Mouse (Mus musculus) limb, embryonic 10.5 days (tissue): ENCODE data around the gene Hnrnpul2. TPM values are rescaled to one million over a fixed set of nuclear protein-coding genes. Genes with fewer than 3 reads are reported as not detected.
A peak's percentile ranks its signal among the peaks of the same experiment; 100 is the strongest.

Experiments used
- DNase-seq: peaks from one replicate; pipeline ENCODE4 v3.0.0-alpha.2; 2017; ENCODE audit warnings: low spot score
- H3K27ac ChIP-seq: fragments of 300-500 bp; sonication (generic); 2 replicates; pipeline ENCODE4 v1.5.1; 2016; ENCODE audit warnings: mild to moderate bottlenecking
- H3K27me3 ChIP-seq: fragments of 300-500 bp; sonication (generic); 2 replicates; pipeline ENCODE4 v1.6.1; 2016; ENCODE audit warnings: low read depth, mild to moderate bottlenecking; ENCODE audit not compliant: poor library complexity, severe bottlenecking
- H3K36me3 ChIP-seq: fragments of 300-500 bp; sonication (generic); 2 replicates; pipeline ENCODE4 v1.6.1; 2016; ENCODE audit warnings: mild to moderate bottlenecking, moderate library complexity
- H3K4me1 ChIP-seq: fragments of 300-500 bp; sonication (generic); 2 replicates; pipeline ENCODE4 v1.6.1; 2016
- H3K4me3 ChIP-seq: fragments of 300-500 bp; sonication (generic); 2 replicates; pipeline ENCODE4 v1.5.1; 2016; ENCODE audit warnings: mild to moderate bottlenecking, moderate library complexity
- H3K9me3 ChIP-seq: fragments of 300-500 bp; sonication (generic); replicated peaks from 2 replicates; pipeline ENCODE4 v1.6.1; 2016; ENCODE audit warnings: mild to moderate bottlenecking
- WGBS: fragments of 180-500 bp; shearing (Covaris S2); methylation state at CpG from one replicate; pipeline ENCODE4 v1.1.7; 2016; 5-methylcytosine and 5-hydroxymethylcytosine counted together
- polyA plus RNA-seq: library from polyadenylated mRNA; unstranded; fragments of >200 nt; fragmentation: Nextera tagmentation; extraction: Ambion mirVana; gene quantifications from 2 replicates; pipeline ENCODE4 v1.2.1, GENCODE M21; 2016

Gene Hnrnpul2
- polyA plus RNA-seq, 1 experiment from 2014 or later, result 5.2 TPM

DNA sequence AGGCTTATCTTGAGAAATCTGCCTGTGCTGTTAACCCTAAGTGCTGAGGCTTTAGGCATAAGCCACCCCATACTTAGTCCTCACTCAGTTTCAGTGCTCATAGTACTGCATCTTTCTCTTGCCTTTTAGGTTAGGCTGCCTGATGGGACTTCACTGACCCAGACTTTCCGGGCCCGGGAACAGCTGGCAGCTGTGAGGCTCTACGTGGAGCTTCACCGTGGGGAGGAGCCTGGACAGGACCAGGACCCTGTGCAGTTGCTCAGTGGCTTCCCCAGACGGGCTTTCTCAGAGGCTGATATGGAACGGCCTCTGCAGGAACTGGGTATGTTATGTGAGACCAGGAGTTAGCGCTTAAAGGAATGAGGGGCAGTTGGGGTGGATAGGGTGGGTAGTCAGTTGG, 55.2 kb downstream of the Hnrnpul2 start:
- Histone ChIP-seq H3K9me3 (no peaks in the 10 kb centered on the region), H3K4me1 (peaks cover 16% of the 10 kb centered on the region), H3K27ac (no peak overlapping the region), H3K27me3 (no peaks in the 10 kb centered on the region), H3K4me3 (no peak overlapping the region), H3K36me3 (peaks cover 65% of the 10 kb centered on the region)
- DNase-seq, result no peak
- WGBS, result 96% methylated on average over 7 of the region's 7 CpGs

- peak within 1 kb of the TSS; percentile 84 for H3K4me3 ChIP-seq
- H3K27ac ChIP-seq, result peak within 1 kb of the TSS; percentile 92
- DNase-seq, result peak; percentile 84
- peaks cover 10% of the 10 kb centered on the region; the same call in 1 of the 2 replicates for H3K4me1 ChIP-seq
- H3K27me3 ChIP-seq, result no peaks in the 10 kb centered on the region
- H3K9me3 ChIP-seq, result no peaks in the 10 kb centered on the region
- WGBS, result under 1% methylated on average over 42 of the region's 42 CpGs
- H3K36me3 ChIP-seq, result peaks cover 36% of the 10 kb centered on the region
Observed at GRCm38 (mm10) chr19:8880311-8881033, 60.7 kb downstream of the Hnrnpul2 start, which contains the start of gene Uqcc3. Uqcc3 (minus strand) TSS chr19:8880923.

- Histone ChIP-seq H3K27me3 (no peaks in the 10 kb centered on the region), H3K9me3 (no peaks in the 10 kb centered on the region), H3K4me1 (peaks cover 10% of the 10 kb centered on the region; the same call in 1 of the 2 replicates), H3K4me3 (peak overlapping the region; percentile 84), H3K27ac (peak overlapping the region; percentile 92), H3K36me3 (peaks cover 31% of the 10 kb centered on the region)
- 18% methylated on average over 3 of the region's 3 CpGs for WGBS
- no peak for DNase-seq
Observed at GRCm38 (mm10) chr19:8881034-8881392, 61.2 kb downstream of the Hnrnpul2 start.

GRCm38 (mm10) chr19:8883616-8884015, 63.8 kb downstream of the Hnrnpul2 start, which contains the start of the genes Lbhd1 and Gm49403:
Lbhd1 (plus strand) TSS chr19:8883732.
Gm49403 (plus strand) TSS chr19:8883930.
- no peak for DNase-seq
- no peak within 1 kb of the TSS for H3K27ac ChIP-seq
- H3K4me3 ChIP-seq, result no peak within 1 kb of the TSS
- no peaks in the 10 kb centered on the region for H3K27me3 ChIP-seq
- H3K4me1 ChIP-seq, result peaks cover 18% of the 10 kb centered on the region
- H3K9me3 ChIP-seq, result no peaks in the 10 kb centered on the region
- peaks cover 11% of the 10 kb centered on the region; the same call in 1 of the 2 replicates for H3K36me3 ChIP-seq
- WGBS, result 91% methylated on average over 3 of the region's 3 CpGs

Other genes starting within 250 kb of the Hnrnpul2 start
- not detected in 2 replicates for gene Slc22a8, start 228.8 kb upstream of the Hnrnpul2 start, polyA plus RNA-seq
- not detected in 2 replicates for gene Slc22a6, start 202.0 kb upstream of the Hnrnpul2 start, polyA plus RNA-seq
- 0.10 TPM in 1 of 2 replicates, not detected in the other for gene Chrm1, start 156.2 kb upstream of the Hnrnpul2 start, polyA plus RNA-seq
- 119 and 128 TPM in 2 replicates for gene Slc3a2, start 96.6 kb upstream of the Hnrnpul2 start, polyA plus RNA-seq
- 121 and 145 TPM in 2 replicates for gene Wdr74, start 84.2 kb upstream of the Hnrnpul2 start, polyA plus RNA-seq
- 2.8 and 3.1 TPM in 2 replicates for gene 1700092M07Rik, start 79.3 kb upstream of the Hnrnpul2 start, polyA plus RNA-seq
- gene Stx5a, start 78.6 kb upstream of the Hnrnpul2 start, polyA plus RNA-seq, result 99.3 and 134 TPM in 2 replicates
- gene Nxf1, start 62.9 kb upstream of the Hnrnpul2 start, polyA plus RNA-seq, result 257 and 273 TPM in 2 replicates
- gene Tmem223, start 49.0 kb upstream of the Hnrnpul2 start, polyA plus RNA-seq, result 181 and 183 TPM in 2 replicates
- gene Tmem179b, start 45.5 kb upstream of the Hnrnpul2 start, polyA plus RNA-seq, result 41.3 and 43.7 TPM in 2 replicates
- 44.2 and 47.0 TPM in 2 replicates for gene Taf6l, start 33.6 kb upstream of the Hnrnpul2 start, polyA plus RNA-seq
- 206 and 216 TPM in 2 replicates for gene Polr2g, start 21.4 kb upstream of the Hnrnpul2 start, polyA plus RNA-seq
- gene Zbtb3, start 17.5 kb upstream of the Hnrnpul2 start, polyA plus RNA-seq, result 5.9 and 6.1 TPM in 2 replicates
- gene Ttc9c, start 677 bp upstream of the Hnrnpul2 start, polyA plus RNA-seq, result 80.2 and 85.2 TPM in 2 replicates
- not detected in 2 replicates for gene AC129217.1, start 9.8 kb downstream of the Hnrnpul2 start, polyA plus RNA-seq
- gene Bscl2, start 17.5 kb downstream of the Hnrnpul2 start, polyA plus RNA-seq, result 37.2 and 42.5 TPM in 2 replicates
- 5.0 and 7.2 TPM in 2 replicates for gene Gng3, start 19.2 kb downstream of the Hnrnpul2 start, polyA plus RNA-seq
- gene Lrrn4cl, start 30.8 kb downstream of the Hnrnpul2 start, polyA plus RNA-seq, result 0.29 and 0.39 TPM in 2 replicates
- gene Ubxn1, start 51.5 kb downstream of the Hnrnpul2 start, polyA plus RNA-seq, result 211 and 228 TPM in 2 replicates
- 56.8 and 60.6 TPM in 2 replicates for gene Uqcc3, start 60.9 kb downstream of the Hnrnpul2 start, polyA plus RNA-seq
- 110 and 149 TPM in 2 replicates for gene Lbhd1, start 63.7 kb downstream of the Hnrnpul2 start, polyA plus RNA-seq
- gene Gm49403, start 63.9 kb downstream of the Hnrnpul2 start, polyA plus RNA-seq, result not detected in 2 replicates
- 151 and 188 TPM in 2 replicates for gene 1810009A15Rik, start 68.8 kb downstream of the Hnrnpul2 start, polyA plus RNA-seq
- gene Gm49416, start 68.9 kb downstream of the Hnrnpul2 start, polyA plus RNA-seq, result 0.45 TPM in 1 of 2 replicates, not detected in the other
- 59.2 and 61.9 TPM in 2 replicates for gene Ints5, start 73.0 kb downstream of the Hnrnpul2 start, polyA plus RNA-seq
- 117 and 129 TPM in 2 replicates for gene Ganab, start 78.1 kb downstream of the Hnrnpul2 start, polyA plus RNA-seq
- gene B3gat3, start 100.4 kb downstream of the Hnrnpul2 start, polyA plus RNA-seq, result 47.0 and 48.1 TPM in 2 replicates
- 4.1 and 4.3 TPM in 2 replicates for gene Rom1, start 109.3 kb downstream of the Hnrnpul2 start, polyA plus RNA-seq
- 37.1 and 37.5 TPM in 2 replicates for gene Eml3, start 109.5 kb downstream of the Hnrnpul2 start, polyA plus RNA-seq
- gene Mta2, start 121.9 kb downstream of the Hnrnpul2 start, polyA plus RNA-seq, result 229 and 233 TPM in 2 replicates
- 49.6 and 49.7 TPM in 2 replicates for gene Tut1, start 133.8 kb downstream of the Hnrnpul2 start, polyA plus RNA-seq
- 563 and 631 TPM in 2 replicates for gene Eef1g, start 147.0 kb downstream of the Hnrnpul2 start, polyA plus RNA-seq
- gene Ahnak, start 169.3 kb downstream of the Hnrnpul2 start, polyA plus RNA-seq, result 5.3 and 8.9 TPM in 2 replicates